In the genomic region with DNA sequence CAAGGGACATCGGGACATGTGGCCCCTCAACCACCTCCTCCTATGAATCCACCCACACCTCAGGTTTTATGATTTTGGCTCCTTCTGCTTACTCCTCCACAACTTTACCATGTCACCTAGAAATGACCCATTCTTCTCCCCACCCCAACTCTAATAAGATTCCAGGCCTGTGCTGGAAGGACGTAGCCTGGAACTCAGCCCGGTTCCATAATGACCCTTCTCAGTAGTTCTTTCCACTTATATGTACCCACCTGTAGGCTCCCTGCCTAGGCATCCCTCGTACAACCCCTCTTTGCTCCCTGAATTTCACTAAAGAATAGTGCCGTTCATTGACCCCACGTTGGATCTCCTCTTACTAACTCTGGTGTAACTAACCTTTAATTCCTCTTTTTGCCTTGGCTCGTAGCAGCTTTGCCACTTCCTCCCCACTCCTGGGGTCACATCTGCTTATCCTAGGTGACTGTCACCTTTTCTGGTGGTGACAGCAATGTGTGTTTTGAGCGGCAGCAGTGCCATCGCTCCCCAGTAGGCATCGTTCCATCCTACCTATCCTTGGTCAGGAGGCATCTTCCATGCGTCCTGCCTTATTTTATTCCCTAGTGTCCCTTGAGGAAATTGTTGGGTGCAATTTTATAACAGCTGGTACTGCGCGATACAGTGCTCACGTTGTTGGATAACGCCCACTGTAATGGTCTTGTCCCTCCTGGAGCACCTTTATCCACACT, we compare ENCODE assay signal across 8 mouse cellular contexts. TPM values are rescaled to one million over a fixed set of nuclear protein-coding genes. Genes with fewer than 3 reads are reported as not detected.
DNase-seq lines count a peak whose midpoint lies in the region; ATAC-seq lines count a peak whose summit lies in the region.

No protein-coding gene starts in this region.

- H3K27ac ChIP-seq in heart, embryonic 11.5 days (ENCODE audit: low read depth, low read length): peak overlapping the region; percentile 96; the same call in 1 of the 2 replicates
- H3K27ac ChIP-seq in hindbrain, embryonic 10.5 days: peak overlapping the region; percentile 99

- WGBS in heart, embryonic 11.5 days (ENCODE audit: insufficient replicate concordance): 39% methylated on average over 15 of the region's 15 CpGs
- 58% methylated on average over 15 of the region's 15 CpGs for WGBS in hindbrain, embryonic 10.5 days

- peaks cover 16% of the 10 kb centered on the region for H3K4me1 ChIP-seq in heart, embryonic 11.5 days (ENCODE audit: control insufficient read depth, insufficient read depth, low read length)
- H3K4me1 ChIP-seq in hindbrain, embryonic 10.5 days (replicated peaks): peaks cover 44% of the 10 kb centered on the region

- no peak for DNase-seq in heart, postnatal 36 days
- peak; percentile 15 for DNase-seq in T-cell, adult 2 months (ENCODE audit: low spot score)
- DNase-seq in hindbrain, embryonic 10.5 days (ENCODE audit: low spot score): no peak
- peak; percentile 25 for DNase-seq in lung, postnatal 36 days
- DNase-seq in thymus, postnatal 14 days: peak; percentile 41
- no peak for DNase-seq in yolk sac, embryonic 10.5 days (ENCODE audit: low spot score)
- no peak for DNase-seq in layer of hippocampus, adult 18-20 months (ENCODE audit: low spot score in 2 of 2)

- H3K4me2 ChIP-seq in heart, embryonic 11.5 days: peak overlapping the region; percentile 92

- intact Hi-C loops in heart, postnatal 36 days (cut with DNase I): loop anchor here (5.0 kb wide), 1 partner anchor 317 kb away; no protein-coding TSS in a partner anchor

- peak overlapping the region; percentile 97 for H3K4me3 ChIP-seq in heart, embryonic 11.5 days (ENCODE audit: low read depth, low read length)
- H3K4me3 ChIP-seq in hindbrain, embryonic 10.5 days: peak overlapping the region; percentile 99

- H3K27me3 ChIP-seq in heart, embryonic 11.5 days (ENCODE audit: control insufficient read depth, insufficient read depth, low read length): no peaks in the 10 kb centered on the region
- no peaks in the 10 kb centered on the region for H3K27me3 ChIP-seq in hindbrain, embryonic 10.5 days (ENCODE audit: insufficient read depth, poor library complexity, severe bottlenecking)

- H3K9ac ChIP-seq in heart, embryonic 11.5 days (ENCODE audit: low read depth, low read length): peak overlapping the region; percentile 97

- ATAC-seq in heart, embryonic 11.5 days (replicated peaks; ENCODE audit: insufficient number of reproducible peaks, low FRiP score, low TSS enrichment): no peak

- peaks cover 15% of the 10 kb centered on the region for H3K36me3 ChIP-seq in heart, embryonic 11.5 days (ENCODE audit: control insufficient read depth, insufficient read depth, low read length)
- H3K36me3 ChIP-seq in hindbrain, embryonic 10.5 days: peaks cover 47% of the 10 kb centered on the region

- no peaks in the 10 kb centered on the region for H3K9me3 ChIP-seq in heart, embryonic 11.5 days (replicated peaks; ENCODE audit: control insufficient read depth, low read length)
- no peaks in the 10 kb centered on the region for H3K9me3 ChIP-seq in hindbrain, embryonic 10.5 days

RNA-seq across cellular contexts. Expression of a gene that starts 1.0 kb away (rescaled TPM):
- polyA plus RNA-seq in heart, embryonic 11.5 days (2014; fragmentation: Nextera tagmentation; extraction: Ambion mirVana): 14.4 TPM in 2 replicates
- 10 to 100 TPM; 24.4 to 26.9 TPM for total RNA-seq in heart, postnatal 36 days (2021)
- polyA plus RNA-seq in hindbrain, embryonic 10.5 days (2016; fragmentation: Nextera tagmentation; extraction: Ambion mirVana): 12.5 and 17.1 TPM in 2 replicates
- 10 to 100 TPM; 94.7 to 96.2 TPM for total RNA-seq in layer of hippocampus, adult 18-20 months (2021)

RNA-seq across cellular contexts. Expression of a gene that starts 10.0 kb away (rescaled TPM):
- polyA plus RNA-seq in heart, embryonic 11.5 days (2014; fragmentation: Nextera tagmentation; extraction: Ambion mirVana): 0.24 and 0.27 TPM in 2 replicates
- under 1 TPM; 0.08 to 0.19 TPM for total RNA-seq in heart, postnatal 36 days (2021)
- 8.9 and 16.2 TPM in 2 replicates for polyA plus RNA-seq in hindbrain, embryonic 10.5 days (2016; fragmentation: Nextera tagmentation; extraction: Ambion mirVana)
- total RNA-seq in layer of hippocampus, adult 18-20 months (2021): 10 to 100 TPM; 31.3 to 31.5 TPM

RNA-seq across cellular contexts. Expression of a gene that starts 56.8 kb away (rescaled TPM):
- polyA plus RNA-seq in heart, embryonic 11.5 days (2014; fragmentation: Nextera tagmentation; extraction: Ambion mirVana): 6.7 and 6.9 TPM in 2 replicates
- 10 to 100 TPM; 13.2 to 15.0 TPM for total RNA-seq in heart, postnatal 36 days (2021)
- 2.3 and 2.8 TPM in 2 replicates for polyA plus RNA-seq in hindbrain, embryonic 10.5 days (2016; fragmentation: Nextera tagmentation; extraction: Ambion mirVana)
- 1 to 10 TPM; 2.6 to 2.9 TPM for total RNA-seq in layer of hippocampus, adult 18-20 months (2021)

RNA-seq across cellular contexts. Expression of a gene that starts 59.6 kb away (rescaled TPM):
- 6.6 and 10.9 TPM in 2 replicates for polyA plus RNA-seq in heart, embryonic 11.5 days (2014; fragmentation: Nextera tagmentation; extraction: Ambion mirVana)
- 10 to 100 TPM; 13.2 to 13.7 TPM for total RNA-seq in heart, postnatal 36 days (2021)
- polyA plus RNA-seq in hindbrain, embryonic 10.5 days (2016; fragmentation: Nextera tagmentation; extraction: Ambion mirVana): 16.4 and 17.6 TPM in 2 replicates
- 100 to 1,000 TPM; 117 to 124 TPM for total RNA-seq in layer of hippocampus, adult 18-20 months (2021)

Comparison
In these comparisons a context has a peak if more than half of its experiments do, and no peak if none do; other contexts are left out.
1. DNase-seq: peak in T-cell, adult 2 months (single experiment), lung, postnatal 36 days (single experiment) and thymus, postnatal 14 days (single experiment); none in heart, postnatal 36 days (0 of 2), hindbrain, embryonic 10.5 days (single experiment), yolk sac, embryonic 10.5 days (single experiment) and layer of hippocampus, adult 18-20 months (0 of 2).
2. RNA of a gene that starts 10.0 kb away (total RNA-seq): 31.3 to 31.5 TPM in layer of hippocampus, adult 18-20 months; 0.08 to 0.19 TPM in heart, postnatal 36 days; every median in the first group is over 10 times any median in the second.